In genomic region chr7:46376172-46377007, GRCm38 (mm10) we compare ENCODE assay signal across 11 mouse cellular contexts. TPM values are rescaled to one million over a fixed set of nuclear protein-coding genes. Genes with fewer than 3 reads are reported as not detected.
A peak's percentile ranks its signal among the peaks of the same experiment; 100 is the strongest.
DNase-seq lines count a peak whose midpoint lies in the region; ATAC-seq and TF ChIP-seq lines count a peak whose summit lies in the region.
"Had no signal": no experiment of that assay in that cellular context is flagged by ENCODE, and none has a peak within 500 bp of the region (broad histone marks: within the 10 kb centered on the region; RNA-seq: fewer than 3 reads in every experiment).

Gene Myod1, plus strand, starts transcription at chr7:46376474.

- no peaks in the 10 kb centered on the region for H3K4me1 ChIP-seq in heart, postnatal 0 days (ENCODE audit: control insufficient read depth, insufficient read depth)
- H3K4me1 ChIP-seq in embryonic facial prominence, embryonic 15.5 days: peaks cover 22% of the 10 kb centered on the region
- H3K4me1 ChIP-seq in hindbrain, embryonic 14.5 days (replicated peaks; ENCODE audit: control insufficient read depth, insufficient read depth, low read length): peaks cover 4% of the 10 kb centered on the region; the same call in 1 of the 2 replicates
- peaks cover 15% of the 10 kb centered on the region for H3K4me1 ChIP-seq in neural tube, embryonic 12.5 days

- TF ChIP-seq CTCF in heart, postnatal 0 days (IDR thresholded peaks at IDR 0.05; ENCODE audit: low read depth): no peak

- DNase-seq in heart, postnatal 0 days (ENCODE audit: low spot score): no peak
- no peak for DNase-seq in heart, postnatal 10 days
- DNase-seq in hindbrain, embryonic 14.5 days (ENCODE audit: low spot score): no peak
- DNase-seq in thymus, postnatal 4 days: no peak
- DNase-seq in urinary bladder, postnatal 14 days (ENCODE audit: low spot score): no peak
- no peak for DNase-seq in adipocyte (ENCODE audit: low spot score)

- no peaks in the 10 kb centered on the region for H3K9me3 ChIP-seq in heart, postnatal 0 days (replicated peaks; ENCODE audit: control insufficient read depth, low read length)
- H3K9me3 ChIP-seq in embryonic facial prominence, embryonic 15.5 days (replicated peaks): no peaks in the 10 kb centered on the region
- no peaks in the 10 kb centered on the region for H3K9me3 ChIP-seq in hindbrain, embryonic 14.5 days (ENCODE audit: control insufficient read depth, low read length)
- no peaks in the 10 kb centered on the region for H3K9me3 ChIP-seq in neural tube, embryonic 12.5 days

- peak within 1 kb of the TSS; percentile 11; the same call in 1 of the 2 replicates for H3K4me3 ChIP-seq in heart, postnatal 0 days (ENCODE audit: low read depth, low read length)
- peak within 1 kb of the TSS; percentile 33 for H3K4me3 ChIP-seq in embryonic facial prominence, embryonic 15.5 days (replicated peaks)
- peak within 1 kb of the TSS; percentile 28 for H3K4me3 ChIP-seq in hindbrain, embryonic 14.5 days (replicated peaks; ENCODE audit: low read length)
- H3K4me3 ChIP-seq in neural tube, embryonic 12.5 days: peak within 1 kb of the TSS; percentile 20

- no peak within 1 kb of the TSS for H3K4me2 ChIP-seq in heart, postnatal 0 days (ENCODE audit: low read depth, low read length)
- peak within 1 kb of the TSS; percentile 41 for H3K4me2 ChIP-seq in embryonic facial prominence, embryonic 15.5 days (replicated peaks)
- H3K4me2 ChIP-seq in hindbrain, embryonic 14.5 days (replicated peaks): peak within 1 kb of the TSS; percentile 47
- H3K4me2 ChIP-seq in neural tube, embryonic 12.5 days (replicated peaks): peak within 1 kb of the TSS; percentile 52

- 4% methylated on average over 44 of the region's 44 CpGs for WGBS in heart, postnatal 0 days
- 2% methylated on average over 44 of the region's 44 CpGs for WGBS in embryonic facial prominence, embryonic 15.5 days
- 3% methylated on average over 44 of the region's 44 CpGs for WGBS in hindbrain, embryonic 14.5 days
- WGBS in neural tube, embryonic 12.5 days: 5% methylated on average over 44 of the region's 44 CpGs

- no peak within 1 kb of the TSS for H3K27ac ChIP-seq in heart, postnatal 0 days (ENCODE audit: low read depth)
- H3K27ac ChIP-seq in embryonic facial prominence, embryonic 15.5 days (replicated peaks): peak within 1 kb of the TSS; percentile 35; the same call in 1 of the 2 replicates
- H3K27ac ChIP-seq in hindbrain, embryonic 14.5 days: no peak within 1 kb of the TSS
- no peak within 1 kb of the TSS for H3K27ac ChIP-seq in neural tube, embryonic 12.5 days

- H3K36me3 ChIP-seq in heart, postnatal 0 days (replicated peaks; ENCODE audit: control insufficient read depth, insufficient read depth, low read length): no peaks in the 10 kb centered on the region
- no peaks in the 10 kb centered on the region for H3K36me3 ChIP-seq in embryonic facial prominence, embryonic 15.5 days
- no peaks in the 10 kb centered on the region for H3K36me3 ChIP-seq in hindbrain, embryonic 14.5 days (replicated peaks; ENCODE audit: control insufficient read depth, insufficient read depth)
- no peaks in the 10 kb centered on the region for H3K36me3 ChIP-seq in neural tube, embryonic 12.5 days

- intact Hi-C loops in heart, postnatal 10 days (cut with DNase I): loop anchor here (2.0 to 10.0 kb wide), 2 partner anchors 96 to 282 kb away; no protein-coding TSS in a partner anchor

- TF ChIP-seq EP300 in heart, postnatal 0 days (IDR thresholded peaks at IDR 0.05; ENCODE audit: low read depth): no peak

- H3K27me3 ChIP-seq in heart, postnatal 0 days (ENCODE audit: control insufficient read depth, insufficient read depth, low read length): peaks cover 81% of the 10 kb centered on the region
- H3K27me3 ChIP-seq in embryonic facial prominence, embryonic 15.5 days: peaks cover 79% of the 10 kb centered on the region
- H3K27me3 ChIP-seq in hindbrain, embryonic 14.5 days (ENCODE audit: control insufficient read depth, insufficient read depth, low read length): peaks cover 65% of the 10 kb centered on the region
- peaks cover 63% of the 10 kb centered on the region for H3K27me3 ChIP-seq in neural tube, embryonic 12.5 days (replicated peaks)

- no peak for ATAC-seq in heart, postnatal 0 days (ENCODE audit: insufficient read depth, low read depth)
- ATAC-seq in embryonic facial prominence, embryonic 15.5 days (ENCODE audit: insufficient number of reproducible peaks, low FRiP score, low TSS enrichment, low read depth): peak; percentile 39
- no peak for ATAC-seq in hindbrain, embryonic 14.5 days (ENCODE audit: low FRiP score)
- no peak for ATAC-seq in neural tube, embryonic 12.5 days (ENCODE audit: low FRiP score, low read depth)

- no peak within 1 kb of the TSS for H3K9ac ChIP-seq in heart, postnatal 0 days (replicated peaks; ENCODE audit: low read depth, low read length)
- no peak within 1 kb of the TSS for H3K9ac ChIP-seq in embryonic facial prominence, embryonic 15.5 days
- H3K9ac ChIP-seq in hindbrain, embryonic 14.5 days: peak within 1 kb of the TSS; percentile 34; the same call in 1 of the 2 replicates
- H3K9ac ChIP-seq in neural tube, embryonic 12.5 days: peak within 1 kb of the TSS; percentile 33; the same call in 1 of the 2 replicates

RNA-seq across cellular contexts. Expression of gene Myod1, which starts in this region (rescaled TPM):
- total RNA-seq in heart, postnatal 0 days (2014; rRNA removed; ENCODE audit: low replicate concordance): not detected in 2 replicates
- polyA plus RNA-seq in heart, postnatal 0 days (2015; fragmentation: Nextera tagmentation; extraction: Ambion mirVana): not detected in 2 replicates
- not detected for total RNA-seq in heart, postnatal 10 days (2021)
- 56.1 and 70.3 TPM in 2 replicates for polyA plus RNA-seq in embryonic facial prominence, embryonic 15.5 days (2015; fragmentation: Nextera tagmentation; extraction: Ambion mirVana)
- 0.10 and 0.11 TPM in 2 replicates for polyA plus RNA-seq in hindbrain, embryonic 14.5 days (2014; fragmentation: Nextera tagmentation; extraction: Ambion mirVana)
- polyA plus RNA-seq in neural tube, embryonic 12.5 days (2016; fragmentation: Nextera tagmentation; extraction: Ambion mirVana): 10.8 and 13.5 TPM in 2 replicates
- total RNA-seq: CH12.LX; left cerebral cortex, adult 18-20 months; megakaryocyte-erythroid progenitor cell, adult 5-6 weeks had no signal

Comparison
In these comparisons a context has a peak if more than half of its experiments do, and no peak if none do; other contexts are left out.
1. RNA of gene Myod1 (polyA plus RNA-seq): 56.1 to 70.3 TPM in embryonic facial prominence, embryonic 15.5 days and 10.8 to 13.5 TPM in neural tube, embryonic 12.5 days; 0.10 to 0.11 TPM in hindbrain, embryonic 14.5 days and not detected in heart, postnatal 0 days; every median in the first group is over 10 times any median in the second.
2. H3K9ac ChIP-seq: peak in hindbrain, embryonic 14.5 days (single experiment) and neural tube, embryonic 12.5 days (single experiment); none in heart, postnatal 0 days (single experiment) and embryonic facial prominence, embryonic 15.5 days (single experiment).
3. Peak in every context shown above with its lines, with median percentiles within 50 percentile points of each other: H3K4me3 ChIP-seq.